Comparison of ENCODE assay signal across 8 mouse cellular contexts in the genomic region with DNA sequence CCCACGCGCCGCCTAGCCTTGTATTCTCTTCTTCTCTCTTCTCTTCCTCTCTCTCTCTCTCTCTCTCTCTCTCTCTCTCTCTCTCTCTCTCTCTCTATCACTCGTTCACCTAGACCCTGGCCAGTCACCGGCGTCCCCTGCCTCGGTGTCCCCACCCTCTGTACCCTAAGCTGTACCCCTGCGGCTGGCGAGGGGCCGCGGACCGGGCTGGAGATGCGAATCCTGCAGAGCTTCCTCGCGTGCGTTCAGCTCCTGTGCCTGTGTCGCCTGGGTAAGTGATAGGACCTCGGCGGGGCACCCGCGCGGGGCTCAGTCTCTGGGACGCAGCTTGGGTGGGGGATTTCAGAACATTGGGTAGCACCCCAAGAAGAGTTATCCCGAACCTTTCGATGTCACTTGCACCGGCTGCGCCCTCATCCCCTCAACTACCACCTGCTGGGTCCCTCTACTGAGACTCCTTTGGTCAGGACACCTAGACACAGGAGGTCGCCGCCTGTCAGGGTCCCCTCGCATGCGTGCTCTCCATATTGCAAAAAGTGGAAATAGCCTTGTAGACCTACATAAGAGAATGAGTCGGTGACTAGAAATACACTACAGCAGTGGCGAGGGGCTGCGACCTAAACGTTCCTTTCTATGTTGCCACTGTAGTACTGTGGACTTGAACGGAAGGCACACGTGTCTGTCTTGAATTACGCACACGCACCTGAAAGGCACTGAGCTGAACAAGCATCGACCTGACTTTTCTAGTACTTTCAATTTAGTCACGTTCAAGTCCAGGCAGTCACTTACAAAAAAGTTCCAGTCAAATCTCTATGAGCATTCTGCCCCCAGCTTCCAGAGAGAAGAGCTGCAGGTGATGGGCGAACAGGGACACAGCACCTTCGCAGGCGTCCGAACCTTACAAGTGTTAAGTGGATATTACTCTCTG. TPM values are rescaled to one million over a fixed set of nuclear protein-coding genes. Genes with fewer than 3 reads are reported as not detected.
DNase-seq lines count a peak whose midpoint lies in the region; ATAC-seq lines count a peak whose summit lies in the region.

No protein-coding gene starts in this region.

- peak overlapping the region; percentile 72 for H3K4me2 ChIP-seq in forebrain, embryonic 15.5 days (replicated peaks)
- peak overlapping the region; percentile 92 for H3K4me2 ChIP-seq in neural tube, embryonic 14.5 days (ENCODE audit: low read depth, low read length)

- ATAC-seq in megakaryocyte, adult 5-6 weeks (ENCODE audit: poor library complexity, severe bottlenecking): no peak
- peak; percentile 83 for ATAC-seq in forebrain, embryonic 15.5 days (replicated peaks)
- ATAC-seq in neural tube, embryonic 14.5 days (ENCODE audit: low read depth): peak; percentile 83

- peaks cover 33% of the 10 kb centered on the region for H3K27me3 ChIP-seq in megakaryocyte, embryonic 14.5 days (replicated peaks)
- no peaks in the 10 kb centered on the region for H3K27me3 ChIP-seq in forebrain, embryonic 15.5 days
- no peaks in the 10 kb centered on the region for H3K27me3 ChIP-seq in neural tube, embryonic 14.5 days (ENCODE audit: control insufficient read depth, insufficient read depth, low read length)

- peaks cover 11% of the 10 kb centered on the region for H3K4me1 ChIP-seq in megakaryocyte, embryonic 14.5 days
- H3K4me1 ChIP-seq in forebrain, embryonic 15.5 days: peaks cover 38% of the 10 kb centered on the region
- 0 out of 2 replicates have a peak, but pooled peaks cover 3% of the 10 kb centered on the region for H3K4me1 ChIP-seq in neural tube, embryonic 14.5 days (ENCODE audit: control insufficient read depth, insufficient read depth, low read length)

- intact Hi-C loops in left cerebral cortex, postnatal 14 days (cut with DNase I): loop anchor here (1.0 to 10.0 kb wide), 2 partner anchors 42 to 351 kb away; no protein-coding TSS in a partner anchor

- under 1% methylated on average over 45 of the region's 45 CpGs for WGBS in forebrain, embryonic 15.5 days
- 1% methylated on average over 45 of the region's 45 CpGs for WGBS in neural tube, embryonic 14.5 days

- H3K9ac ChIP-seq in forebrain, embryonic 15.5 days (replicated peaks): peak overlapping the region; percentile 83
- peak overlapping the region; percentile 69 for H3K9ac ChIP-seq in neural tube, embryonic 14.5 days (replicated peaks; ENCODE audit: low read depth, low read length)

- no peaks in the 10 kb centered on the region for H3K9me3 ChIP-seq in megakaryocyte, embryonic 14.5 days
- no peaks in the 10 kb centered on the region for H3K9me3 ChIP-seq in forebrain, embryonic 15.5 days
- no peaks in the 10 kb centered on the region for H3K9me3 ChIP-seq in neural tube, embryonic 14.5 days (ENCODE audit: control insufficient read depth, low read length)

- no peaks in the 10 kb centered on the region for H3K36me3 ChIP-seq in megakaryocyte, embryonic 14.5 days (replicated peaks; ENCODE audit: low read length)
- no peaks in the 10 kb centered on the region for H3K36me3 ChIP-seq in forebrain, embryonic 15.5 days
- H3K36me3 ChIP-seq in neural tube, embryonic 14.5 days (ENCODE audit: control insufficient read depth, insufficient read depth, low read length): no peaks in the 10 kb centered on the region

- DNase-seq in cerebellum, postnatal 25 days: peak; percentile 43 to 45
- no peak for DNase-seq in cerebellum, adult 9-10 months
- DNase-seq in left cerebral cortex, postnatal 14 days (ENCODE audit: low spot score in 2 of 2): peak; percentile 17 to 22
- DNase-seq in thymus, postnatal 4 days: no peak

- H3K4me3 ChIP-seq in megakaryocyte, embryonic 14.5 days (replicated peaks): peak overlapping the region; percentile 83
- peak overlapping the region; percentile 73 for H3K4me3 ChIP-seq in forebrain, embryonic 15.5 days
- peak overlapping the region; percentile 55 for H3K4me3 ChIP-seq in neural tube, embryonic 14.5 days (ENCODE audit: low read depth, low read length)

- H3K27ac ChIP-seq in forebrain, embryonic 15.5 days (replicated peaks): peak overlapping the region; percentile 78
- H3K27ac ChIP-seq in neural tube, embryonic 14.5 days (ENCODE audit: low read depth, low read length): no peak overlapping the region

RNA-seq across cellular contexts. Expression of a gene that starts 0.6 kb away (rescaled TPM):
- 0.07 TPM in 1 of 2 replicates, not detected in the other for polyA plus RNA-seq in megakaryocyte, embryonic 14.5 days (2012; ENCODE audit: insufficient read depth, low replicate concordance)
- not detected in 2 replicates for total RNA-seq in megakaryocyte, adult 5-6 weeks (2015)
- not detected in 2 replicates for total RNA-seq in megakaryocyte, adult 5-6 weeks (2017)
- 101 and 106 TPM in 2 replicates for polyA plus RNA-seq in forebrain, embryonic 15.5 days (2015; fragmentation: Nextera tagmentation; extraction: Ambion mirVana)
- 100 to 1,000 TPM; 194 to 196 TPM for total RNA-seq in left cerebral cortex, postnatal 14 days (2021)
- 61.2 and 63.2 TPM in 2 replicates for polyA plus RNA-seq in neural tube, embryonic 14.5 days (2014; fragmentation: Nextera tagmentation; extraction: Ambion mirVana)

Comparison
In these comparisons a context has a peak if more than half of its experiments do, and no peak if none do; other contexts are left out.
1. DNase-seq: peak in cerebellum, postnatal 25 days (2 of 2) and left cerebral cortex, postnatal 14 days (2 of 2); none in cerebellum, adult 9-10 months (single experiment) and thymus, postnatal 4 days (single experiment).
2. RNA of a gene that starts 0.6 kb away (polyA plus RNA-seq): 101 to 106 TPM in forebrain, embryonic 15.5 days and 61.2 to 63.2 TPM in neural tube, embryonic 14.5 days; 0.07 TPM in megakaryocyte, embryonic 14.5 days; every median in the first group is over 10 times any median in the second.
3. Peak in every context shown above with its lines, with median percentiles within 50 percentile points of each other: H3K4me3 ChIP-seq.